Mouse (Mus musculus): Measurements from ENCODE around the gene Prcc. TPM values are rescaled to one million over a fixed set of nuclear protein-coding genes. Genes with fewer than 3 reads are reported as not detected.
"Not testable (repeated sequence)": the region's sequence is repeated elsewhere in the genome, so short reads cannot be mapped to it uniquely, and the experiment has no call there.

Gene Prcc
- polyA plus RNA-seq, 1 experiment from 2014 or later, result 17.6 TPM

- ATAC-seq (ENCODE audit: low FRiP score), result no peak
- Histone ChIP-seq H3K9me3 (ENCODE audit: control insufficient read depth, low read length) (no peaks in the 10 kb centered on the region), H3K4me2 (replicated peaks; ENCODE audit: low read depth, low read length) (peak overlapping the region; percentile 56; the same call in 1 of the 2 replicates), H3K9ac (ENCODE audit: low read depth, low read length) (no peak overlapping the region), H3K36me3 (ENCODE audit: control insufficient read depth, insufficient read depth, low read length) (no peaks in the 10 kb centered on the region; the same call in 1 of the 2 replicates), H3K27me3 (ENCODE audit: control insufficient read depth, insufficient read depth, low read length) (no peaks in the 10 kb centered on the region), H3K4me3 (ENCODE audit: low read depth, low read length) (no peak overlapping the region), H3K27ac (ENCODE audit: low read depth, low read length) (peak overlapping the region; percentile 76; the same call in 1 of the 2 replicates), H3K4me1 (replicated peaks; ENCODE audit: control insufficient read depth, insufficient read depth, low read length) (peaks cover 17% of the 10 kb centered on the region)
- 79% methylated on average over 2 of the region's 2 CpGs for WGBS
- no peak for DNase-seq (ENCODE audit: low spot score)
These were observed 24.0 kb upstream of the Prcc start for GRCm38 (mm10) chr3:87909381-87909780.

DNA sequence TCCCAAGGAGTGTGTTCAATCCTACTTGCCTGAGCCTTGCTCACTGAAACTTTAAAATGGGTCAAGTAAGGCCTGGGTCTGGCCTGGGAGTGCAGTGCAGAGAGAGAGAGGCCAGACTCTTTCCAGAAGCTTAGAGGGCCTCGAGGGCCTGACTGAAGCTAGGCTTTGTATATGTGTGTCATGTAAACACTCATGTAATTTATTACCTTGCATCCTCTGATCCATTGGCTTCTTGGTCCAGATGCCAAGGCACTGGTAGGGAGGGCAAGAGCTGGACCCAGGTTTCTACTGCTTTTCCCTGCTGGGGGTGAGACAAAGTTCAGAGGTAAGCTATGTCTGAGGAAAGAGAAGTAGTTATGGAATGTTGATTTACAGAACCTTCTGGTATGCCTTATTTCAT, 22.5 kb upstream of the Prcc start:
- H3K9me3 ChIP-seq (ENCODE audit: control insufficient read depth, low read length), result no peaks in the 10 kb centered on the region
- no peak for ATAC-seq (ENCODE audit: low FRiP score)
- H3K9ac ChIP-seq (ENCODE audit: low read depth, low read length), result peak overlapping the region; percentile 94
- peak overlapping the region; percentile 88 for H3K4me2 ChIP-seq (replicated peaks; ENCODE audit: low read depth, low read length)
- DNase-seq (ENCODE audit: low spot score), result no peak
- peaks cover 17% of the 10 kb centered on the region for H3K4me1 ChIP-seq (replicated peaks; ENCODE audit: control insufficient read depth, insufficient read depth, low read length)
- no peaks in the 10 kb centered on the region for H3K27me3 ChIP-seq (ENCODE audit: control insufficient read depth, insufficient read depth, low read length)
- peak overlapping the region; percentile 79 for H3K4me3 ChIP-seq (ENCODE audit: low read depth, low read length)
- no peaks in the 10 kb centered on the region for H3K36me3 ChIP-seq (ENCODE audit: control insufficient read depth, insufficient read depth, low read length)
- H3K27ac ChIP-seq (ENCODE audit: low read depth, low read length), result no peak overlapping the region
- 0% methylated on average over 1 of the region's 1 CpGs for WGBS

- DNase-seq (ENCODE audit: low spot score), result peak; percentile 54
- peak overlapping the region; percentile 79 for H3K4me3 ChIP-seq (ENCODE audit: low read depth, low read length)
- H3K4me2 ChIP-seq (replicated peaks; ENCODE audit: low read depth, low read length), result peak overlapping the region; percentile 88
- WGBS, result under 1% methylated on average over 27 of the region's 27 CpGs
- H3K9me3 ChIP-seq (ENCODE audit: control insufficient read depth, low read length), result no peaks in the 10 kb centered on the region
- ATAC-seq (ENCODE audit: low FRiP score), result no peak
- H3K36me3 ChIP-seq (ENCODE audit: control insufficient read depth, insufficient read depth, low read length), result no peaks in the 10 kb centered on the region
- no peaks in the 10 kb centered on the region for H3K27me3 ChIP-seq (ENCODE audit: control insufficient read depth, insufficient read depth, low read length)
- H3K9ac ChIP-seq (ENCODE audit: low read depth, low read length), result peak overlapping the region; percentile 94
- H3K27ac ChIP-seq (ENCODE audit: low read depth, low read length), result peak overlapping the region; percentile 94
- H3K4me1 ChIP-seq (replicated peaks; ENCODE audit: control insufficient read depth, insufficient read depth, low read length), result peaks cover 17% of the 10 kb centered on the region
These were observed 21.8 kb upstream of the Prcc start for GRCm38 (mm10) chr3:87906981-87907857.

- DNase-seq (ENCODE audit: low spot score) (no peak), ATAC-seq (ENCODE audit: low FRiP score) (peak; percentile 28; the same call in 1 of the 2 replicates)
- H3K4me3 ChIP-seq (ENCODE audit: low read depth, low read length), result peak overlapping the region; percentile 79
- H3K4me1 ChIP-seq (replicated peaks; ENCODE audit: control insufficient read depth, insufficient read depth, low read length), result peaks cover 17% of the 10 kb centered on the region
- no peaks in the 10 kb centered on the region for H3K36me3 ChIP-seq (ENCODE audit: control insufficient read depth, insufficient read depth, low read length)
- peak overlapping the region; percentile 88 for H3K4me2 ChIP-seq (replicated peaks; ENCODE audit: low read depth, low read length)
- no peaks in the 10 kb centered on the region for H3K9me3 ChIP-seq (ENCODE audit: control insufficient read depth, low read length)
- H3K27me3 ChIP-seq (ENCODE audit: control insufficient read depth, insufficient read depth, low read length), result no peaks in the 10 kb centered on the region
- 1% methylated on average over 26 of the region's 47 CpGs for WGBS
- H3K9ac ChIP-seq (ENCODE audit: low read depth, low read length), result peak overlapping the region; percentile 94
- H3K27ac ChIP-seq (ENCODE audit: low read depth, low read length), result peak overlapping the region; percentile 94
These were observed 21.2 kb upstream of the Prcc start for GRCm38 (mm10) chr3:87906601-87906980.

- peak; percentile 93 for ATAC-seq (ENCODE audit: low FRiP score)
- Histone ChIP-seq H3K9me3 (ENCODE audit: control insufficient read depth, low read length) (no peaks in the 10 kb centered on the region), H3K9ac (ENCODE audit: low read depth, low read length) (peak within 1 kb of the TSS; percentile 94), H3K27me3 (ENCODE audit: control insufficient read depth, insufficient read depth, low read length) (no peaks in the 10 kb centered on the region), H3K4me3 (ENCODE audit: low read depth, low read length) (peak within 1 kb of the TSS; percentile 79), H3K4me1 (replicated peaks; ENCODE audit: control insufficient read depth, insufficient read depth, low read length) (peaks cover 14% of the 10 kb centered on the region), H3K4me2 (replicated peaks; ENCODE audit: low read depth, low read length) (peak within 1 kb of the TSS; percentile 88), H3K36me3 (ENCODE audit: control insufficient read depth, insufficient read depth, low read length) (no peaks in the 10 kb centered on the region), H3K27ac (ENCODE audit: low read depth, low read length) (peak within 1 kb of the TSS; percentile 94)
- peak; percentile 97 for DNase-seq (ENCODE audit: low spot score)
- WGBS, result 2% methylated on average over 56 of the region's 57 CpGs
These were observed 20.6 kb upstream of the Prcc start, which contains the start of gene Hdgf for GRCm38 (mm10) chr3:87905880-87906485. Gene Hdgf (plus strand): TSS chr3:87906321.

DNA sequence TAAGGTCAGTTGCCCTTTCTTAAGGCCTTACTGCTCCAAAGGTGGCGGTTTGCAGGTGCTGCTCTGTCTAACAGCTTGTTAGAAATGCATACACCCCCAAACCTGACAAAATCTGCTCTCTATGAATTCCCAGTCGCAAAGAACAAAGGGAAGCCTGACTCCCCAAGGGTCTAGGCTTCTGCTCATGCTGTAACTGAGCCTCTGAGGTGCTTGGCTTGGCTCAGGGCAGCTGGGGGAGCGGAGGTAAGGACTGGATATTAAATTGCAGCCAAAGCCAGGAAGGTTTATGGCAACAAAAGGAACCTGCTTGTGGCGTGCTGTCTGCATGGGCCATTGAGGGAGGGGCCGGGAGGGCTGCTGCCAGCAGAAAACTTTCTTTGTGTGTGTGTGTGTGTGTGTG, 18.4 kb upstream of the Prcc start:
- no peak for ATAC-seq (ENCODE audit: low FRiP score)
- H3K4me2 ChIP-seq (replicated peaks; ENCODE audit: low read depth, low read length), result no peak overlapping the region

GRCm38 (mm10) chr3:87901959-87902358, 16.6 kb upstream of the Prcc start:
- not testable (repeated sequence) for DNase-seq (ENCODE audit: low spot score); ATAC-seq (ENCODE audit: low FRiP score); H3K9me3 ChIP-seq (ENCODE audit: control insufficient read depth, low read length)

More for the DNA sequence above, 18.4 kb upstream of the Prcc start:
- H3K36me3 ChIP-seq (ENCODE audit: control insufficient read depth, insufficient read depth, low read length), result no peaks in the 10 kb centered on the region
- H3K4me3 ChIP-seq (ENCODE audit: low read depth, low read length), result no peak overlapping the region
- peaks cover 5% of the 10 kb centered on the region for H3K4me1 ChIP-seq (replicated peaks; ENCODE audit: control insufficient read depth, insufficient read depth, low read length)
- 53% methylated on average over 5 of the region's 5 CpGs for WGBS
- no peak for DNase-seq (ENCODE audit: low spot score)
- no peak overlapping the region for H3K27ac ChIP-seq (ENCODE audit: low read depth, low read length)
- H3K27me3 ChIP-seq (ENCODE audit: control insufficient read depth, insufficient read depth, low read length), result no peaks in the 10 kb centered on the region
- H3K9me3 ChIP-seq (ENCODE audit: control insufficient read depth, low read length), result no peaks in the 10 kb centered on the region
- H3K9ac ChIP-seq (ENCODE audit: low read depth, low read length), result no peak overlapping the region

DNA sequence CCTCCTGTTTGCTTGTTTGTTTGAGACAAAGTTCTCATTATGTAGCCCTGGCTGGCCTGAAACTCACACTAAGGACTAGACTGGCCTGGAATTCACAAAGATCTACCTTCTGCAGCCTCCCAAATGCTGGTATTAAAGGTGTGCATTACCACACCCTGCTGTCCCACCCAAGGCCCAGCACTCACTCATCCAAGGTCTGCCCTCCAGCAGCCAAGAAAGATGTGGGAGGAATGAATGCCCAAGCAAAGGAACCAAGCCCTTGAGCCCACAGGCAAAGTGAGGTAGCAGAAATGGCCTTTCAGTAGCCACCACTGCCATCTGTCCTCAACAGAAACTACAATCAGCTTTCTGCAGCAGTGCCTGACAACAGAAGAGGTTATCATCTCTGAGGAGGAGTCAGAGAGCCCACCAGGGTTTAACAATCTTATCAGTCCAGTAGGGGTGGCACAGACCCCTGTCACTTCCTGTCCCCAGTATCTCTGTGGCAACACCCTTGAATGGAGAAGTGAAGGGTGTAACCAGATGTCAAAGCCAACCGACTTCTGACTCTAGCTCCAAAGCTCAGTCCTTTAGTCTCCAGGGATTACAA, 15.7 kb upstream of the Prcc start:
- Histone ChIP-seq H3K9me3 (ENCODE audit: control insufficient read depth, low read length) (no peaks in the 10 kb centered on the region), H3K4me1 (replicated peaks; ENCODE audit: control insufficient read depth, insufficient read depth, low read length) (no peaks in the 10 kb centered on the region), H3K9ac (ENCODE audit: low read depth, low read length) (no peak overlapping the region), H3K4me3 (ENCODE audit: low read depth, low read length) (no peak overlapping the region; the same call in 1 of the 2 replicates), H3K27ac (ENCODE audit: low read depth, low read length) (no peak overlapping the region), H3K4me2 (replicated peaks; ENCODE audit: low read depth, low read length) (no peak overlapping the region), H3K36me3 (ENCODE audit: control insufficient read depth, insufficient read depth, low read length) (no peaks in the 10 kb centered on the region), H3K27me3 (ENCODE audit: control insufficient read depth, insufficient read depth, low read length) (no peaks in the 10 kb centered on the region)
- ATAC-seq (ENCODE audit: low FRiP score) (no peak), DNase-seq (ENCODE audit: low spot score) (no peak)
- 52% methylated on average over 1 of the region's 1 CpGs for WGBS

More at GRCm38 (mm10) chr3:87901959-87902358, 16.6 kb upstream of the Prcc start:
- H3K36me3 ChIP-seq (ENCODE audit: control insufficient read depth, insufficient read depth, low read length); H3K27me3 ChIP-seq (ENCODE audit: control insufficient read depth, insufficient read depth, low read length); H3K4me2 ChIP-seq (replicated peaks; ENCODE audit: low read depth, low read length); H3K4me1 ChIP-seq (replicated peaks; ENCODE audit: control insufficient read depth, insufficient read depth, low read length); H3K27ac ChIP-seq (ENCODE audit: low read depth, low read length); H3K9ac ChIP-seq (ENCODE audit: low read depth, low read length); H3K4me3 ChIP-seq (ENCODE audit: low read depth, low read length): not testable (repeated sequence)
- 91% methylated on average over 5 of the region's 6 CpGs for WGBS

Measured in hindbrain, embryonic 11.5 days (tissue).